Mouse (Mus musculus) midbrain, embryonic 16.5 days (tissue): ENCODE data around the gene Mark1. TPM values are rescaled to one million over a fixed set of nuclear protein-coding genes. Genes with fewer than 3 reads are reported as not detected.
A peak's percentile ranks its signal among the peaks of the same experiment; 100 is the strongest.

Experiments used
- ATAC-seq: fragments of 200-750 bp; cut with Nextera tagmentation; 2 replicates; pipeline ENCODE4 v1.8.0; 2017; ENCODE audit warnings: moderate TSS enrichment
- H3K27ac ChIP-seq: fragments of 300-500 bp; sonication (generic); 2 replicates; pipeline ENCODE4 v1.5.1; 2014; ENCODE audit warnings: mild to moderate bottlenecking, low read length, mixed read lengths
- H3K27me3 ChIP-seq: fragments of 300-500 bp; sonication (generic); 2 replicates; pipeline ENCODE4 v1.6.1; 2014; ENCODE audit warnings: low read depth, low read length, mixed read lengths; ENCODE audit not compliant: control insufficient read depth, insufficient read depth
- H3K36me3 ChIP-seq: fragments of 300-500 bp; sonication (generic); 2 replicates; pipeline ENCODE4 v1.6.1; 2014; ENCODE audit warnings: mild to moderate bottlenecking, low read length, moderate library complexity, mixed read lengths; ENCODE audit not compliant: control insufficient read depth, insufficient read depth
- H3K4me1 ChIP-seq: fragments of 300-500 bp; sonication (generic); 2 replicates; pipeline ENCODE4 v1.6.1; 2014; ENCODE audit warnings: mild to moderate bottlenecking, low read length, mixed read lengths; ENCODE audit not compliant: control insufficient read depth, insufficient read depth
- H3K4me2 ChIP-seq: fragments of 300-500 bp; sonication (generic); 2 replicates; pipeline ENCODE4 v1.6.1; 2014; ENCODE audit warnings: mild to moderate bottlenecking, low read length, mixed read lengths
- H3K4me3 ChIP-seq: fragments of 300-500 bp; sonication (generic); 2 replicates; pipeline ENCODE4 v1.5.1; 2014; ENCODE audit warnings: low read depth, mild to moderate bottlenecking, low read length, moderate library complexity, mixed read lengths
- H3K9ac ChIP-seq: fragments of 300-500 bp; sonication (generic); 2 replicates; pipeline ENCODE4 v1.6.1; 2014; ENCODE audit warnings: low read depth, low read length, mixed read lengths
- H3K9me3 ChIP-seq: fragments of 300-500 bp; sonication (generic); replicated peaks from 2 replicates; pipeline ENCODE4 v1.6.1; 2014; ENCODE audit warnings: mild to moderate bottlenecking, low read length, mixed read lengths; ENCODE audit not compliant: control insufficient read depth, poor library complexity, severe bottlenecking
- WGBS: fragments of 180-500 bp; shearing (Covaris S2); extraction: QIAGEN DNeasy Blood & Tissue Kit; methylation state at CpG from one replicate; pipeline ENCODE4 v1.1.7; 2014; 5-methylcytosine and 5-hydroxymethylcytosine counted together
- polyA plus RNA-seq: library from polyadenylated mRNA; unstranded; fragments of >200 nt; fragmentation: Nextera tagmentation; extraction: Ambion mirVana; gene quantifications from 2 replicates; pipeline ENCODE4 v1.2.1, GENCODE M21; 2015

Mark1 gene
- polyA plus RNA-seq, 1 experiment from 2014 or later = 14.5 TPM

GRCm38 (mm10) chr1:184972214-184972776 lies 27.1 kb downstream of the Mark1 start:
- 25% methylated on average over 8 of the region's 8 CpGs for WGBS
- Histone ChIP-seq H3K4me1 (0 out of 2 replicates have a peak, but pooled peaks cover 5% of the 10 kb centered on the region), H3K9ac (no peak overlapping the region), H3K9me3 (no peaks in the 10 kb centered on the region), H3K27ac (no peak overlapping the region), H3K27me3 (no peaks in the 10 kb centered on the region), H3K4me2 (no peak overlapping the region), H3K4me3 (no peak overlapping the region), H3K36me3 (no peaks in the 10 kb centered on the region)
- no peak for ATAC-seq

DNA sequence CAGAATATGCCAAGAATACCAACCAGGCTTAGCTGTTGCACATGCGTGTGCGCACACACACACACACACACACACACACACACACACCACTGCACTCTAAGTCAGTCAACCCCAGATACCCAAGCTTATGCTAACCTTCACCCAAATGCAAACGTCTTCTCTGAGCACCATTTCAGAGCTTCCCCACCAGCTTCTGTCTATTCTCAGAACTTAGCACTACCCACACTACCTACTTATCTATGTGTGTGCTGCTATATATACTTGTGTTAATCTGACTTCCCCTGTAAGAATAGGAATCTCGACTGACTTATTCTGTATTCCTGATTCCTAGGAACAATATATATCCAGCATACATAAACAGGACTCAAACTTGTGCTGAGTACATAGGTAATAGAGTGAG lies 30.0 kb downstream of the Mark1 start:
- Histone ChIP-seq H3K27me3 (no peaks in the 10 kb centered on the region), H3K4me2 (no peak overlapping the region), H3K4me3 (no peak overlapping the region), H3K9ac (no peak overlapping the region), H3K36me3 (no peaks in the 10 kb centered on the region), H3K27ac (no peak overlapping the region), H3K4me1 (peaks cover 7% of the 10 kb centered on the region; the same call in 1 of the 2 replicates), H3K9me3 (no peaks in the 10 kb centered on the region)
- 87% methylated on average over 4 of the region's 4 CpGs for WGBS
- ATAC-seq = no peak

- Histone ChIP-seq H3K27me3 (no peaks in the 10 kb centered on the region), H3K27ac (peak overlapping the region; percentile 22; the same call in 1 of the 2 replicates), H3K9me3 (peaks cover 8% of the 10 kb centered on the region), H3K36me3 (no peaks in the 10 kb centered on the region), H3K4me1 (peaks cover 7% of the 10 kb centered on the region; the same call in 1 of the 2 replicates), H3K9ac (no peak overlapping the region), H3K4me3 (no peak overlapping the region), H3K4me2 (no peak overlapping the region)
- 55% methylated on average over 12 of the region's 12 CpGs for WGBS
- ATAC-seq = peak; percentile 16; the same call in 1 of the 2 replicates
These were observed 33.5 kb downstream of the Mark1 start for GRCm38 (mm10) chr1:184965682-184966360.

DNA sequence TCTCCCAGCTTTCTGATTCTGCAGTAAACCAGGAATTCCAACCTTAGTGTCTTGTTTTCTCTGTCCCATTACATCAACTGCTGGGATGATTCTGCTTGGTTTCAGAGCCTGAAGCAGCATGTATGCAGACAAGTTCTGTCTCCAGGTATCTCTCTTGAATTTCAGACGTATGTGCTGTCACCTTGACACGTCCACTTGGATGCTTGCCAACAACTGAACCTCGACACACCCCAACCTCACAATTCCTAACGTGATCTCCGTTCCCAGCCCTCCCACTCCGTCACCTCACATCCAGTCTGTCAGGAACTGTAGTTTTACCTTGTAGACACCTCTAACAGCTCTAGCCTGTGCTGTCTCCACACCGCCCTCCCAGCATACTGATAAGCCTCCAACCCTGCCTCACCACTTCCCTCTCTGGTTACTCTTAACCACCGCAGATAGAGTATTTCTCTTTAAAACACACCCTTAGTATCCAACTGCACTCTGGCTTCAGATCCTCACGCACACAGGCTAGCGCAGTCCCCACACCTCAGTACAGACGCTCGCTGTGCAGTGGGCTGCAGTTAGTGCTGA lies 36.2 kb downstream of the Mark1 start:
- no peak for ATAC-seq
- 85% methylated on average over 12 of the region's 12 CpGs for WGBS

GRCm38 (mm10) chr1:184961853-184962252 lies 37.5 kb downstream of the Mark1 start:
- no peak for ATAC-seq
- Histone ChIP-seq H3K4me2 (no peak overlapping the region), H3K9me3 (peaks cover 15% of the 10 kb centered on the region), H3K36me3 (no peaks in the 10 kb centered on the region), H3K4me3 (no peak overlapping the region), H3K27ac (no peak overlapping the region), H3K27me3 (no peaks in the 10 kb centered on the region), H3K9ac (no peak overlapping the region), H3K4me1 (peaks cover 7% of the 10 kb centered on the region; the same call in 1 of the 2 replicates)
- WGBS = 90% methylated on average over 5 of the region's 5 CpGs

More for the DNA sequence above, 36.2 kb downstream of the Mark1 start:
- H3K27me3 ChIP-seq = no peaks in the 10 kb centered on the region
- H3K36me3 ChIP-seq = no peaks in the 10 kb centered on the region
- no peak overlapping the region for H3K4me2 ChIP-seq
- peaks cover 10% of the 10 kb centered on the region for H3K9me3 ChIP-seq
- H3K4me3 ChIP-seq = no peak overlapping the region
- peaks cover 7% of the 10 kb centered on the region; the same call in 1 of the 2 replicates for H3K4me1 ChIP-seq
- no peak overlapping the region for H3K9ac ChIP-seq
- H3K27ac ChIP-seq = no peak overlapping the region

DNA sequence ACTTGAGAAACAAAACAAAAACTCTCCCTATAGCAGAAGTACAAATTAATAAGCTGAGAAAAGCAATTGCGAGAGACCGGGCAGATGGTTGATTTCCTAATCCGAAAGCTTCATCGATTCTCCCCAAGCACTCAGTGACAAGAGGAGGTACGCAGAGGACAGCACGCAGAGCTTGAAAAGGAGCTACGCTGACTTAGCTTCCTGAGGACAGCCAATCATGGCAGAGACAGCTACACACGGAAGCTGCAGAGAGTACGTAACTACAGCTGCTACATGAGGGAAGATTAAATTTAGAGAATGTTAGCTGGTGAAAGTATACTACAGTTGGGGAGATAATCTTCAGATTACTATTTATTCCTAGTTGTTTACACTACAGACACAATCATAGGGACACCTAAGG lies 40.6 kb downstream of the Mark1 start:
- H3K9ac ChIP-seq = no peak overlapping the region
- H3K4me2 ChIP-seq = no peak overlapping the region; the same call in 1 of the 2 replicates
- no peaks in the 10 kb centered on the region for H3K36me3 ChIP-seq
- no peak for ATAC-seq
- no peak overlapping the region for H3K27ac ChIP-seq
- H3K4me1 ChIP-seq = no peaks in the 10 kb centered on the region
- WGBS = 73% methylated on average over 9 of the region's 9 CpGs
- peaks cover 17% of the 10 kb centered on the region for H3K9me3 ChIP-seq
- H3K27me3 ChIP-seq = no peaks in the 10 kb centered on the region
- H3K4me3 ChIP-seq = no peak overlapping the region

GRCm38 (mm10) chr1:184958388-184958787 lies 41.0 kb downstream of the Mark1 start:
- H3K36me3 ChIP-seq = no peaks in the 10 kb centered on the region
- no peak overlapping the region for H3K27ac ChIP-seq
- no peak overlapping the region; the same call in 1 of the 2 replicates for H3K4me2 ChIP-seq
- H3K9me3 ChIP-seq = peaks cover 17% of the 10 kb centered on the region
- H3K27me3 ChIP-seq = no peaks in the 10 kb centered on the region
- H3K9ac ChIP-seq = no peak overlapping the region
- ATAC-seq = no peak
- H3K4me3 ChIP-seq = no peak overlapping the region
- WGBS = 88% methylated on average over 6 of the region's 6 CpGs
- no peaks in the 10 kb centered on the region for H3K4me1 ChIP-seq

GRCm38 (mm10) chr1:184951758-184952157 lies 47.6 kb downstream of the Mark1 start:
- no peak overlapping the region for H3K4me2 ChIP-seq
- 33% methylated on average over 5 of the region's 5 CpGs for WGBS
- H3K4me1 ChIP-seq = no peaks in the 10 kb centered on the region
- H3K9ac ChIP-seq = no peak overlapping the region
- H3K27ac ChIP-seq = no peak overlapping the region
- no peaks in the 10 kb centered on the region for H3K36me3 ChIP-seq
- H3K9me3 ChIP-seq = 0 out of 2 replicates have a peak, but pooled peaks cover under 1% of the 10 kb centered on the region
- no peak for ATAC-seq
- H3K4me3 ChIP-seq = no peak overlapping the region
- no peaks in the 10 kb centered on the region for H3K27me3 ChIP-seq

GRCm38 (mm10) chr1:184951057-184951456 lies 48.3 kb downstream of the Mark1 start:
- Histone ChIP-seq H3K9me3 (no peaks in the 10 kb centered on the region), H3K36me3 (no peaks in the 10 kb centered on the region), H3K27ac (no peak overlapping the region), H3K4me3 (no peak overlapping the region), H3K9ac (no peak overlapping the region), H3K4me2 (no peak overlapping the region), H3K4me1 (no peaks in the 10 kb centered on the region), H3K27me3 (no peaks in the 10 kb centered on the region)
- ATAC-seq = no peak
- WGBS = 90% methylated on average over 11 of the region's 11 CpGs
